Mouse (Mus musculus): ENCODE measurements around the gene Fzd5. TPM values are rescaled to one million over a fixed set of nuclear protein-coding genes. Genes with fewer than 3 reads are reported as not detected.
A peak's percentile ranks its signal among the peaks of the same experiment; 100 is the strongest.

Gene Fzd5
- polyA plus RNA-seq, 1 experiment = 28.2 TPM

DNA sequence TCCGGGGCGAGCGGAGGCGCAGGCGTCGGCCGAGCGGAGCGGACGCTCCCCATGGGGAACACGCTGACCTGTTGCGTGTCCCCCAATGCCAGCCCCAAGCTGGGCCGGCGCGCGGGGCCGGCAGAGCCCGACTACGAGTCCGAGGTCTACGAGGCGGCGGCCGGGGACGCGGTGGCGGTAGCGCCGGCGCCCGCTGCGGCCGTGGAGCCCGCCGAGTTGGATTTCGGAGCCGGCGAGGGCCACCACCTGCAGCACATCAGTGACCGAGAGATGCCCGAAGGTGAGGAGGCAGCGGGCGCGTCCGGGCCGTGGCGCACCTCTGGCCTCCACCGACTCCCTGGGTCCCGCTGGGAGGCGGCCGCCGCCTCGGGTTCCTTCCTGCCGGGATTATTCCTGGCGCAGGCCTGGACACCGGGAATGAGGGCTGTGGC is 46.4 kb downstream of the Fzd5 start:
- Histone ChIP-seq H3K4me1 (ENCODE audit: control insufficient read depth, insufficient read depth, low read length) (peaks cover 3% of the 10 kb centered on the region), H3K4me3 (replicated peaks; ENCODE audit: extremely low read depth, low read depth, low read length) (peak overlapping the region; percentile 62)
- under 1% methylated on average over 55 of the region's 55 CpGs for WGBS
- DNase-seq = no peak
- no peak for TF ChIP-seq POLR2A (IDR thresholded peaks at IDR 0.05; ENCODE audit: borderline replicate concordance, extremely low read depth, low read depth, low read length)
- no peak for TF ChIP-seq CTCF (IDR thresholded peaks at IDR 0.05; ENCODE audit: insufficient read depth, low read length)

DNA sequence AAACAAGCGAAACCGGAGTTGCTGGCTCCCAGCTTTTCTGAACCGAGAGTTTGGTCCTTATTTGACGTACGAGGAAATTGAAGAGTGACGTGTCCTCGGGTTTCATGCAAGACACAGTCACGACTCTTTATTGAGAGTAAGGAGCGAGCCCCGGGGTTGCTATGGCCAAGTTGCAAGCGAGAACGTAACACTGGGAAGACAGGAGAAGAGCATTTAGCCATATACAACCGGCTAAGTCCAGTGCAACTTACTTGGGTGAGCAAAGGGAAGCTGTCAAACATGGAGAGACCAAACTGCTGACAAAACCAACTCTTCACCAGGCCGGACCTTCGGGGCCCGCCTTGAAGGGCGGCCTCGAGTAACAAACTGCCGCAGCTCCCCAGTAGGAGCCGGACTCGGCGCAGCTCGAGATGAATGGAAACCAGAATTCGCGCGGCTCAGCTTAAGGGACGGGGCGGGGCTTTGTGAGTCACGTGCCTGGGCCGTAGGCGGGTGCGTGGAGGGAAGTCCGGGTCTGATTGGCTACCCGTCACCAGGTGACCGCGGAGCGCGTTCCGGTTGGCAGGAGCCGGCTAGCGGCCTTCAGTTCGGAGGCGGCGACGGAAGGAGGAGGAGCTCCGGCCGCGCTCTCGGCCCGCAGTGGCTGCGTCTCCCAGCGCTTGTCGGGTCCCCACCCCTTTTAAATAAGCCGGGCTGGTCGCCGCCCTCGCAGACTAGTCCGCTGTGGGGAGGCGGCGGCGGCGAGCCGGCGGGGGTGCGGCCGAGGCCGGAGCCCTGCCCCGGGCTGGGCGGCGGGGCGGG is 47.1 kb downstream of the Fzd5 start, which contains the start of gene Ccnyl1:
TSS of gene Ccnyl1 (plus strand) at position 243 of the 801 bp plus-strand sequence.
- peaks cover 3% of the 10 kb centered on the region for H3K4me1 ChIP-seq (ENCODE audit: control insufficient read depth, insufficient read depth, low read length)
- DNase-seq = peak; percentile 99
- peak; percentile 34; the same call in 1 of the 2 replicates for TF ChIP-seq POLR2A (IDR thresholded peaks at IDR 0.05; ENCODE audit: borderline replicate concordance, extremely low read depth, low read depth, low read length)
- no peak for TF ChIP-seq CTCF (IDR thresholded peaks at IDR 0.05; ENCODE audit: insufficient read depth, low read length)
- H3K4me3 ChIP-seq (replicated peaks; ENCODE audit: extremely low read depth, low read depth, low read length) = peak within 1 kb of the TSS; percentile 62
- WGBS = 2% methylated on average over 71 of the region's 71 CpGs

DNA sequence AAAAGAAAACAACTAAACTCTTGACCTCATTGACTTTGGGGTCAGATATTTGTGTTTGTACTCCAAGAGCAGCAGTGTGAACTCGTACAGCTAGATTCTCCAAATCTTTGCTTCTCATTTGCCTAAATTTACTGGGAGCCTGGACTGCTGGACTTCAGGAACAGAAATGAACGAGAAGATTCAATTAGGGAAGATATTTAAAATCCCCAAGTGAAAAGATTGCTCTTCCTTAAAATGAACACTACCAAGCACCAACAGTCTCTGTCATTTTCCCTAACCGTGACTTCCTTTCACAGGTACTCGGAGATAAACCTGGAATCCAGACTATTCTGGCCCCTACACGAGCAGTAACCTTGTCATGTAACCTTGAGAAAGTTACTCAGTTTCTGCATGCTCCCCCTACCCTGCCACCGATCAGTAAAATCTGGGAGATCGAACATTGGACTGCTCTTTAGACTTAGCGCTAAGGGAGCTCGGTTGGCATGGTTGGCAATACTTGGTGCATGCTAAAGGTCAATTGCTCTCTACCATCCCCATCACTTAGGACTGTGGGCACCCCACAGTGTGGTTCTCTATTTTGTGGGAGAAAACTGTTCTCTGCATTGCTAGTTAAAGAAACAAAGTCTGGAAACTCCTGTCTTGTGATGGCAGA is 47.9 kb downstream of the Fzd5 start:
- Histone ChIP-seq H3K4me3 (replicated peaks; ENCODE audit: extremely low read depth, low read depth, low read length) (no peak overlapping the region), H3K4me1 (ENCODE audit: control insufficient read depth, insufficient read depth, low read length) (peaks cover 3% of the 10 kb centered on the region)
- DNase-seq = no peak
- WGBS = 18% methylated on average over 9 of the region's 9 CpGs
- TF ChIP-seq POLR2A (IDR thresholded peaks at IDR 0.05; ENCODE audit: borderline replicate concordance, extremely low read depth, low read depth, low read length) (no peak), CTCF (IDR thresholded peaks at IDR 0.05; ENCODE audit: insufficient read depth, low read length) (no peak)

DNA sequence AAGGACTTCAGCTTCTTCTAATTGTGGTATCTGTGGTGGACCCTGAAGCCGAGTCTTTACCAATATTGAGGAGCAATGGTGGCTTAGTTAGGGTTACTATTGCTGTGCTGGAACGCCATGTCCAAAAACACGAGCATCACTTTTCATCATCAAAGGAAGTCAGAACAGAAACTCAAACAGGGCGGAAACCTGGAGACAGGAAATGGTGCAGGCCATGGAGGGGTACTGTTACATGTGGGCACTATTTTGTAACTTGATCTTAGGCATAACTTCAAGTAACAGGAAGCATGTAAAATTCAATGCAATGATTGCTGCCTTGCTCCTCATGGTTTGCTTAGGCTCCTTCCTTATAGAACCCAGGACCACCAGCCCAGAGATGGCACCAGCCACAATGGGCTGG is 49.5 kb downstream of the Fzd5 start:
- TF ChIP-seq CTCF (IDR thresholded peaks at IDR 0.05; ENCODE audit: insufficient read depth, low read length) (no peak), POLR2A (IDR thresholded peaks at IDR 0.05; ENCODE audit: borderline replicate concordance, extremely low read depth, low read depth, low read length) (no peak)
- WGBS = 67% methylated on average over 4 of the region's 4 CpGs
- no peak overlapping the region for H3K4me3 ChIP-seq (replicated peaks; ENCODE audit: extremely low read depth, low read depth, low read length)
- no peak for DNase-seq
- peaks cover 3% of the 10 kb centered on the region for H3K4me1 ChIP-seq (ENCODE audit: control insufficient read depth, insufficient read depth, low read length)

DNA sequence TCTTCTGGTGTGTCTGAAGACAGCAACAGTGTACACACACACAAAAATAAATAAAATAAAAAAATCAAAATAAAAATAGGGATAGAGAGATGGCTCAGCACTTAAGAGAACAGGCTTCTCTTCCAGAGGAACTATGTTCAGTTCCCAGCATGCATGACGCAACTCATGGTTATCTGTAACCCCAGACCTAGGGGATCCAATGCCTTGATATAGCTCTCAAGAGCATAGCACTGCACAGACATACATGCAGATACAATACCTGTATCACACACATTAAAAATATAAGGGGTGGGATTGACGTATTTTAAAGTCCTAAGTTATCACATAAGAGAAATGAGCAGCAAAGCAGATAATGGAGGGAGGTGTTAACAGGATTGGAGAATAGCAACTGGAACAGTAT is 53.1 kb downstream of the Fzd5 start:
- no peak for DNase-seq
- WGBS = 95% methylated on average over 2 of the region's 2 CpGs
- no peak overlapping the region for H3K4me3 ChIP-seq (replicated peaks; ENCODE audit: extremely low read depth, low read depth, low read length)
- no peaks in the 10 kb centered on the region for H3K4me1 ChIP-seq (ENCODE audit: control insufficient read depth, insufficient read depth, low read length)
- TF ChIP-seq POLR2A (IDR thresholded peaks at IDR 0.05; ENCODE audit: borderline replicate concordance, extremely low read depth, low read depth, low read length) (no peak), CTCF (IDR thresholded peaks at IDR 0.05; ENCODE audit: insufficient read depth, low read length) (no peak)

DNA sequence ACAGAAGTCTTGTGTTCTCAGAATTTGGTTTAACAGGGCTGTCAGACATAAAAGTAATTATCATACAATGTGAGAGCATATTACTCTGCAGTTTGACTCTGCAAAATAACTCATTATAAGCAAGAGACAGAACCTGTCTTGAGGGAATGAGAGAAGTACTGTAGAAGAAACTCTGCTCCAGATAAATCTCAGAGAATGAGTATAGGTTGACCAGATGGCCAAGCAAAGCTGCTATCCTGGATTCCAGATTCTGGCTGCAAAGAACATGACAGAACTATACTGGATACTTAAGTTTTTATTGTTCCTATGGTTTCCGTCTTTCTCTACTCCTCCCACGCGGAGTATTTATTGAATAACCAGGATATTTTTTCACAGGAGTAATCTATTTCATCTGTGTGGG is 54.5 kb downstream of the Fzd5 start:
- Histone ChIP-seq H3K4me3 (replicated peaks; ENCODE audit: extremely low read depth, low read depth, low read length) (no peak overlapping the region), H3K4me1 (ENCODE audit: control insufficient read depth, insufficient read depth, low read length) (no peaks in the 10 kb centered on the region)
- DNase-seq = no peak
- WGBS = 97% methylated on average over 3 of the region's 3 CpGs
- TF ChIP-seq POLR2A (IDR thresholded peaks at IDR 0.05; ENCODE audit: borderline replicate concordance, extremely low read depth, low read depth, low read length) = no peak
- no peak for TF ChIP-seq CTCF (IDR thresholded peaks at IDR 0.05; ENCODE audit: insufficient read depth, low read length)

DNA sequence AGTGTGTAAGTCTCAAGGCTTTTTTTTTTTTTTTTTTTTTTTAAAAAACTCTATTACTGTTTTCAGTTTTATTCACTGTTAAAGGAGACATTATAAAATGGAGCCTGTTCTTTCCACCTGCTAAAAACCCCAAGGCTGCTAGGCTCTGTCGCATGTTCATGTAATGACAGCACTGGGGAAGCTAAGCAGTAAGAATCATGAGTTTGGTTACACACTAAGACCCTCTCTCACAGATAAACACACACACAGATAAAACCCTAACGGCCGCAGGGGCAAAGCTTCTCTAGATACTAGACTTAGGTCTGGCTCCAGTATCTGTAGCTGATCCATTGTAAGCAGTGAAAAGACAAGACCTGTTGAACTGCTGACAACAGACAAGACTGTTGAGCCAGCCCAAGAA is 56.1 kb downstream of the Fzd5 start:
- Histone ChIP-seq H3K4me3 (replicated peaks; ENCODE audit: extremely low read depth, low read depth, low read length) (no peak overlapping the region), H3K4me1 (ENCODE audit: control insufficient read depth, insufficient read depth, low read length) (no peaks in the 10 kb centered on the region)
- WGBS = 90% methylated on average over 3 of the region's 3 CpGs
- TF ChIP-seq POLR2A (IDR thresholded peaks at IDR 0.05; ENCODE audit: borderline replicate concordance, extremely low read depth, low read depth, low read length) = no peak
- TF ChIP-seq CTCF (IDR thresholded peaks at IDR 0.05; ENCODE audit: insufficient read depth, low read length) = no peak
- no peak for DNase-seq

Other genes starting within 250 kb of the Fzd5 start
- gene Creb1, start 205.1 kb downstream of the Fzd5 start, polyA plus RNA-seq (2012; rRNA removed) = 18.4 and 19.7 TPM in 2 replicates
- gene Mettl21a, start 120.5 kb downstream of the Fzd5 start, polyA plus RNA-seq (2012; rRNA removed) = 6.8 and 8.2 TPM in 2 replicates
- 26.8 and 31.6 TPM in 2 replicates for gene Ccnyl1, start 47.3 kb downstream of the Fzd5 start, polyA plus RNA-seq (2012; rRNA removed)
- gene Plekhm3, start 219.1 kb upstream of the Fzd5 start, polyA plus RNA-seq (2012; rRNA removed) = 6.9 and 10.5 TPM in 2 replicates

Measured in lung, adult 2 months (tissue).